Mouse (Mus musculus) frontal cortex, postnatal 10 days (tissue): Measurements from ENCODE around the gene Gm20855.
"Not testable (repeated sequence)": the region's sequence is repeated elsewhere in the genome, so short reads cannot be mapped to it uniquely, and the experiment has no call there.

Experiments used
- DNase-seq, 2 experiments: peaks; one replicate each; pipeline ENCODE4 v3.0.0; 2022; ENCODE audit warnings: low spot score in 2 of 2, mixed read lengths in 1 of 2

Gene Gm20855

GRCm38 (mm10) chrY:35131733-35132132 lies at the start of gene Gm20855:
Gene Gm20855 (minus strand): TSS chrY:35131833.
- not testable (repeated sequence) for DNase-seq
